Comparison of ENCODE assay signal across 8 mouse cellular contexts in the genomic region with DNA sequence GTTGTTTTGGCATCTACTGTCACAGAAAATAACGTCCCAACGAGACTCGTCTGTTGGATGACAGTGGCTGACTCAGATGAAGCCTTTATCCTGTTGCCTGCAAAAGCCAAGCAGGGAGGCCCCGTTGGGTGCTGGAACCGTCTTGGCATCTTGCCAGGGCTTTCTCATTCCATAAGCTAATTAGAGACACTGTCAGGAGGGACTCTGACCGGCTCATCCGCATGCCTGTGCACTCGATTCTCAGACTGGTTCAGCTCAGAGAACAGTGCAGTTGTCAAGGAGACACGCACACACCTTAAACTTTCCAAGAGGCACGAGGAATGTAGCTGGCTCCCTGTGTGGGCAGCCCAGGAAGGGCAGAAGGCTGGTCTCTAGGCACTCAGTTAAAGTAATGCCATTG.
A peak's percentile ranks its signal among the peaks of the same experiment; 100 is the strongest.
DNase-seq lines count a peak whose midpoint lies in the region; ATAC-seq and TF ChIP-seq lines count a peak whose summit lies in the region.

No protein-coding gene starts in this region.

- TF ChIP-seq CTCF in cerebellum, adult 2 months (IDR thresholded peaks at IDR 0.05; ENCODE audit: borderline replicate concordance, insufficient read depth, low read depth, low read length): no peak

- 0 out of 2 replicates have a peak, but pooled peaks cover 6% of the 10 kb centered on the region for H3K4me1 ChIP-seq in cerebellum, adult 2 months (ENCODE audit: control insufficient read depth, insufficient read depth, low read length)

- intact Hi-C loops in heart, postnatal 14 days (cut with DNase I): no loop called here

- no peaks in the 10 kb centered on the region for H3K27me3 ChIP-seq in cerebellum, adult 2 months (ENCODE audit: control insufficient read depth, insufficient read depth, low read length)

- no peak overlapping the region for H3K4me3 ChIP-seq in cerebellum, adult 2 months (replicated peaks; ENCODE audit: insufficient read depth, low read depth, low read length)

- ATAC-seq in monocyte, adult 5-6 weeks (replicated peaks; ENCODE audit: insufficient number of reproducible peaks, low FRiP score, low TSS enrichment, poor library complexity, severe bottlenecking): no peak

- peak; percentile 46 to 63 for DNase-seq in cerebellum, postnatal 14 days
- DNase-seq in cerebellum, adult 2 months: no peak
- peak; percentile 60 for DNase-seq in MN1 (ENCODE audit: low spot score)
- DNase-seq in heart, postnatal 14 days: peak; percentile 20 to 49
- DNase-seq in kidney, postnatal 36 days: peak; percentile 79 to 88
- peak; percentile 83 for DNase-seq in retina, embryonic 14.5 days (ENCODE audit: low spot score)
- DNase-seq in gastrocnemius, adult 8-10 months (ENCODE audit: low spot score in 2 of 2): no peak

- WGBS in cerebellum, adult 2 months: 12% methylated on average over 10 of the region's 10 CpGs

- no peak for TF ChIP-seq POLR2A in cerebellum, adult 2 months (IDR thresholded peaks at IDR 0.05; ENCODE audit: borderline replicate concordance, insufficient read depth, low read length)

- H3K27ac ChIP-seq in cerebellum, adult 2 months (ENCODE audit: insufficient read depth, low read length): no peak overlapping the region

Comparison
In these comparisons a context has a peak if more than half of its experiments do, and no peak if none do; other contexts are left out.
1. DNase-seq: peak in cerebellum, postnatal 14 days (2 of 2), MN1 (single experiment), heart, postnatal 14 days (2 of 2), kidney, postnatal 36 days (2 of 2) and retina, embryonic 14.5 days (single experiment); none in cerebellum, adult 2 months (0 of 2) and gastrocnemius, adult 8-10 months (0 of 2).